Mouse (Mus musculus) ovary, adult 10 weeks (tissue): ENCODE results near the gene Nr3c2. TPM values are rescaled to one million over a fixed set of nuclear protein-coding genes. Genes with fewer than 3 reads are reported as not detected.

ENCODE experiments used
- polyA plus RNA-seq: library from polyadenylated mRNA; stranded (reverse); fragments of 350-450 nt; fragmentation: Illumina TruSeq; extraction: RNeasy Lipid Tissue Mini Kit (QIAGEN cat#74804); gene quantifications from one replicate; pipeline ENCODE4 v1.2.3, GENCODE M21; 2014

Nr3c2 gene
- 7.6 TPM for polyA plus RNA-seq

GRCm38 (mm10) chr8:76899411-76900154 is at the start of gene Nr3c2:
Gene Nr3c2, plus strand, starts transcription at chr8:76899442.

